Mouse (Mus musculus) CH12.LX (cell line): ENCODE data around the gene Ccdc59.

ENCODE experiments used
- CTCF ChIP-seq, 2 experiments: IDR thresholded peaks in 1 of 2; conservative IDR thresholded peaks in 1 of 2; 2 replicates each; pipeline ENCODE4 v1.5.1; 2011 to 2012; ENCODE audit warnings: low read depth in 2 of 2, low read length in 2 of 2, improper control_type of control experiment in 1 of 2, inconsistent platforms in 1 of 2, mild to moderate bottlenecking in 1 of 2, moderate library complexity in 1 of 2
- ELF1 ChIP-seq: IDR thresholded peaks from 2 replicates; pipeline ENCODE4 v1.6.1; 2014; ENCODE audit warnings: low read depth, mild to moderate bottlenecking, inconsistent platforms, low read length, improper control_type of control experiment
- ETS1 ChIP-seq: conservative IDR thresholded peaks from 2 replicates; pipeline ENCODE4 v1.6.1; 2012; ENCODE audit warnings: low read depth, mild to moderate bottlenecking, inconsistent platforms, low read length, improper control_type of control experiment, moderate library complexity
- MAX ChIP-seq: IDR thresholded peaks from 2 replicates; pipeline ENCODE4 v1.6.1; 2011; ENCODE audit warnings: low read length, improper control_type of control experiment
- MAZ ChIP-seq: IDR thresholded peaks from 2 replicates; pipeline ENCODE4 v1.6.1; 2012; ENCODE audit warnings: low read depth, mild to moderate bottlenecking, inconsistent platforms, low read length, improper control_type of control experiment, moderate library complexity
- MXI1 ChIP-seq: IDR thresholded peaks from 2 replicates; pipeline ENCODE4 v1.6.1; 2011; ENCODE audit warnings: mild to moderate bottlenecking, low read depth, low read length, improper control_type of control experiment
- NELFE ChIP-seq: IDR thresholded peaks from 2 replicates; pipeline ENCODE4 v1.6.1; 2011; ENCODE audit warnings: low read depth, low read length, improper control_type of control experiment
- POLR2AphosphoS2 ChIP-seq: IDR thresholded peaks from 2 replicates; pipeline ENCODE4 v1.6.1; 2011; ENCODE audit warnings: low read depth, low read length, improper control_type of control experiment
- RCOR1 ChIP-seq: conservative IDR thresholded peaks from 2 replicates; pipeline ENCODE4 v1.6.1; 2012; ENCODE audit warnings: low read depth, mild to moderate bottlenecking, inconsistent platforms, low read length, improper control_type of control experiment
- USF2 ChIP-seq: conservative IDR thresholded peaks from 2 replicates; pipeline ENCODE4 v1.6.1; 2011; ENCODE audit warnings: low read depth, low read length, improper control_type of control experiment

DNA sequence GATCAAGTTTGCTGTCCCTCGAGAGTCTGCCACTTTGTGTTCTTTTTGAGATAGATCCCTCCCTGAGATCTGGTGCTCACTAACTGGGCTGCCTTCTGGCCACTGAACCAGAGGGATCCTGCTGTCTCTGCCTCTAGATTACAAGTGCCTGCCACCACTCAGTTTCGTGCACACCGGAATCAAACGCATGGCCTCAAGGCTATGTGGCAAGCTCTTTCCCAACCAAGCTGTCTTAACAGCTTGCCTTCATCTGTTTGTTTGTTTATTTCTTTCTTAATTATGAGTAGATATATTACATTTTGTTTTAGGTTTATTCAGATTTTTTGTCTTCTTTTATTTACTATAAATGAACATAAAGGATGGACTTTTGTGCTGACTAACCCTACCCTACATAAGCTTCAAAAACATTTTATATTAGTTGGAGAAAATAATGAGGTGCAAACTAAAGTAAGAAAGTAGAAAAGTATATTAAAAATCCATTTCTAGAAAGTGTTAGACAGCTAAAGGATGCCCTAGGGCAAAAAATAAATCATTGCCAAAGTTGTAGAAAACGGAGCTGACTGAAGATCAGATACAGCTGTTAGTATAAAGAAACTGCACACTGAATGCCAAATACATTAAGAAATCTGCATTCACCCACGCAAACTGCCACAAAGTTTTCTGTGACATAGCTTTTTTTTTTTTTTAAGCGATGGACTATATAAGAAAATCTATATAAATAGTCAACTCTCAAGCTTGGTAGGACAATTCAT, 34.4 kb upstream of the Ccdc59 start:
- TF ChIP-seq USF2 (no peak), NELFE (no peak), RCOR1 (no peak), POLR2AphosphoS2 (no peak), ELF1 (no peak), MXI1 (no peak), MAZ (no peak), ETS1 (no peak), CTCF (conservative IDR thresholded peaks at IDR 0.05 in 1 of 2, IDR thresholded peaks at IDR 0.05 in 1 of 2; ENCODE audit: low read depth in 2 of 2, low read length in 2 of 2) (no peak), MAX (no peak)
